Mouse (Mus musculus): ENCODE measurements around the gene Rpp25l.

Rpp25l gene

GRCm38 (mm10) chr4:41671500-41671899 lies 41.8 kb downstream of the Rpp25l start:
- no peak for DNase-seq (ENCODE audit: low read depth)

GRCm38 (mm10) chr4:41670836-41671235 lies 42.5 kb downstream of the Rpp25l start:
- DNase-seq (ENCODE audit: low read depth), result no peak

- no peak for DNase-seq (ENCODE audit: low read depth)
Measured at GRCm38 (mm10) chr4:41666646-41667045, 46.7 kb downstream of the Rpp25l start.

- no peak for DNase-seq (ENCODE audit: low read depth)
Measured at GRCm38 (mm10) chr4:41665009-41665675, 48.2 kb downstream of the Rpp25l start.

GRCm38 (mm10) chr4:41664533-41664932 lies 48.8 kb downstream of the Rpp25l start:
- DNase-seq (ENCODE audit: low read depth), result no peak

- DNase-seq (ENCODE audit: low read depth), result no peak
Measured at GRCm38 (mm10) chr4:41663614-41664013, 49.7 kb downstream of the Rpp25l start.

GRCm38 (mm10) chr4:41662723-41663122 lies 50.6 kb downstream of the Rpp25l start:
- DNase-seq (ENCODE audit: low read depth), result no peak

All from c-Kit-positive CD71-negative TER-119-negative erythroid progenitor cells, embryonic 14.5 days (primary cell).